ENCODE assay signal across 8 mouse cellular contexts in the genomic region with DNA sequence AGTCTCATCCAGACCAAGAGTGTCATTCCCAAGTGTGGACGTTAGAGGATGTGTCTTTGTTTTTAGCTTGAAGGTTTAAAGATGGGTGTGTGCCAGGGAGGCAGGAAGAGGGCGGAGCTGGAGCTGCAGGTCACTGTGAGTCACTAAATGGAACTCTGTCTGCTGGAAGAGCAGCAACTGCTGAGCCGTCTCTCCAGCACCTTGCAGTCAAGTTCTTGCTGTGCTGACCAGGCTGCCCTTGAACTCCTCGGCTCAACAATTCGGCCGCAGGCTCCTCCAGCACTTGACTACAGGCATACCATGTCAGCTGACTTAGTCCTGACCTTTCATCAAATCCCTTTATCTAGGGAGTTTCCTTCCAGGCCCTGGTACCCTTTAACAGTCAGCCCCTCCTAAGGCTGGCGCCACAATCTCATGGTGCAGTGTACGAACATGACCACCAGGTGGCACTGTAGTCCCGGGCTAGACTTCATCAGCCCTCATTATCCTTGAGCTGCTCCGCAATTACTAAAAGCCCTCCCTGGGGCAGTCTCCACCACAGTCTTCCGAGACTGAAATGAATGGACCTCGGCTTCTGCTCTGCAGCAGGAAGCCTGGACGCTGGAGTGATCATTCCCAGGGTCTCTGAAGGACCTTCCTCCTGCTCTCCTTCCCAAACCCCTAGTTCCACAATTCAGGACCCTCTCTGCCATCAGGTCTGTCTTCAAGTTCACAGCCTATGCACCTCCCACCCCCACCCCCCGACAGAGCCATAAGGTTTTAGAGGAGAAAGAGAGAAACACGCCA. TPM values are rescaled to one million over a fixed set of nuclear protein-coding genes. Genes with fewer than 3 reads are reported as not detected.
DNase-seq lines count a peak whose midpoint lies in the region; ATAC-seq and TF ChIP-seq lines count a peak whose summit lies in the region.

No protein-coding gene starts in this region.

- H3K4me3 ChIP-seq in G1E (ENCODE audit: low read depth, low read length) = no peak overlapping the region
- H3K4me3 ChIP-seq in hindbrain, embryonic 11.5 days (ENCODE audit: low read depth, low read length) = 0 out of 2 replicates have a peak overlapping the region, but pooled peaks have one; percentile 3

- ATAC-seq in G1E (ENCODE audit: extremely low read depth, insufficient number of reproducible peaks, low FRiP score, poor library complexity, severe bottlenecking) = peak; percentile 63; the same call in 1 of the 2 replicates
- ATAC-seq in hindbrain, embryonic 11.5 days (ENCODE audit: low FRiP score) = peak; percentile 79

- DNase-seq in G1E (ENCODE audit: low spot score) = peak; percentile 60
- peak; percentile 90 for DNase-seq in cerebellum, adult 8-10 months
- DNase-seq in frontal cortex, adult 2 months (ENCODE audit: extremely low spot score in 1 of 2, low spot score in 1 of 2) = peak; percentile 50 to 93
- peak; percentile 95 for DNase-seq in hindbrain, embryonic 11.5 days (ENCODE audit: low spot score)
- peak; percentile 90 for DNase-seq in layer of hippocampus, postnatal 14 days (ENCODE audit: low spot score in 2 of 2)
- DNase-seq in lung, postnatal 10 days = peak; percentile 91
- peak; percentile 90 for DNase-seq in ovary, postnatal 14 days (ENCODE audit: low spot score)
- peak; percentile 93 for DNase-seq in thymus, postnatal 14 days

- no peaks in the 10 kb centered on the region for H3K9me3 ChIP-seq in G1E (replicated peaks)
- no peaks in the 10 kb centered on the region for H3K9me3 ChIP-seq in hindbrain, embryonic 11.5 days (ENCODE audit: control insufficient read depth, low read length)

- H3K4me2 ChIP-seq in hindbrain, embryonic 11.5 days (replicated peaks; ENCODE audit: low read depth, low read length) = peak overlapping the region; percentile 34

- peaks cover 59% of the 10 kb centered on the region for H3K27me3 ChIP-seq in G1E (ENCODE audit: insufficient read depth, low read length)
- 0 out of 2 replicates have a peak, but pooled peaks cover 2% of the 10 kb centered on the region for H3K27me3 ChIP-seq in hindbrain, embryonic 11.5 days (ENCODE audit: control insufficient read depth, insufficient read depth, low read length)

- peak overlapping the region; percentile 17 for H3K27ac ChIP-seq in hindbrain, embryonic 11.5 days (ENCODE audit: low read depth, low read length)

- WGBS in hindbrain, embryonic 11.5 days = 6% methylated on average over 15 of the region's 15 CpGs

- H3K4me1 ChIP-seq in G1E (ENCODE audit: insufficient read depth, low read depth, low read length) = peaks cover 15% of the 10 kb centered on the region
- peaks cover 6% of the 10 kb centered on the region for H3K4me1 ChIP-seq in hindbrain, embryonic 11.5 days (replicated peaks; ENCODE audit: control insufficient read depth, insufficient read depth, low read length)

- peak overlapping the region; percentile 55 for H3K9ac ChIP-seq in hindbrain, embryonic 11.5 days (ENCODE audit: low read depth, low read length)

- peak; percentile 96 for TF ChIP-seq CTCF in G1E (IDR thresholded peaks at IDR 0.05; ENCODE audit: low read depth, low read length)

- H3K36me3 ChIP-seq in G1E (replicated peaks) = no peaks in the 10 kb centered on the region
- H3K36me3 ChIP-seq in hindbrain, embryonic 11.5 days (ENCODE audit: control insufficient read depth, insufficient read depth, low read length) = no peaks in the 10 kb centered on the region

RNA-seq across cellular contexts. Expression of gene Fam76a, which starts 23.1 kb away (rescaled TPM):
- total RNA-seq in G1E (2014; fragmentation: Nextera tagmentation) = 24.2 and 25.9 TPM in 2 replicates
- total RNA-seq in G1E (2017) = 28.3 and 39.8 TPM in 2 replicates
- 15.4 and 16.2 TPM in 2 replicates for polyA plus RNA-seq in G1E (2012)
- 33.3 and 38.7 TPM in 2 replicates for polyA plus RNA-seq in frontal cortex, adult 2 months (2012; rRNA removed)
- 29.7 and 31.9 TPM in 2 replicates for polyA plus RNA-seq in hindbrain, embryonic 11.5 days (2014; fragmentation: Nextera tagmentation; extraction: Ambion mirVana)
- total RNA-seq in layer of hippocampus, postnatal 14 days (2021) = 10 to 100 TPM; 32.4 to 34.6 TPM

RNA-seq across cellular contexts. Expression of gene Fgr, which starts 28.4 kb away (rescaled TPM):
- not detected in 2 replicates for total RNA-seq in G1E (2014; fragmentation: Nextera tagmentation)
- 0.05 TPM in 1 of 2 replicates, not detected in the other for total RNA-seq in G1E (2017)
- polyA plus RNA-seq in G1E (2012) = not detected in 2 replicates
- 0.18 and 0.19 TPM in 2 replicates for polyA plus RNA-seq in frontal cortex, adult 2 months (2012; rRNA removed)
- polyA plus RNA-seq in hindbrain, embryonic 11.5 days (2014; fragmentation: Nextera tagmentation; extraction: Ambion mirVana) = 0.08 and 0.34 TPM in 2 replicates
- total RNA-seq in layer of hippocampus, postnatal 14 days (2021) = not detected
